Mouse (Mus musculus): ENCODE data around the gene Unc93b1. TPM values are rescaled to one million over a fixed set of nuclear protein-coding genes. Genes with fewer than 3 reads are reported as not detected.
A peak's percentile ranks its signal among the peaks of the same experiment; 100 is the strongest.

Unc93b1 gene
- polyA plus RNA-seq (2014; fragmentation: Nextera tagmentation; extraction: Ambion mirVana) = 13.3 and 14.8 TPM in 2 replicates

GRCm38 (mm10) chr19:3935032-3935895 lies at the start of gene Unc93b1:
Gene Unc93b1, plus strand, starts transcription at chr19:3935186.
- TF ChIP-seq CTCF (IDR thresholded peaks at IDR 0.05; ENCODE audit: low read depth) = no peak
- Histone ChIP-seq H3K36me3 (ENCODE audit: insufficient read depth) (no peaks in the 10 kb centered on the region), H3K9ac (peak within 1 kb of the TSS; percentile 58), H3K4me2 (peak within 1 kb of the TSS; percentile 94), H3K4me3 (ENCODE audit: low read depth, low read length) (peak within 1 kb of the TSS; percentile 50), H3K27ac (ENCODE audit: low read depth) (no peak within 1 kb of the TSS), H3K4me1 (ENCODE audit: insufficient read depth) (peaks cover 10% of the 10 kb centered on the region), H3K27me3 (ENCODE audit: insufficient read depth, low read length) (no peaks in the 10 kb centered on the region), H3K9me3 (ENCODE audit: low read depth, low read length) (no peaks in the 10 kb centered on the region)
- peak; percentile 82 for DNase-seq
- WGBS = 7% methylated on average over 41 of the region's 42 CpGs
- peak; percentile 93 for ATAC-seq (ENCODE audit: insufficient read depth)

GRCm38 (mm10) chr19:3889096-3889495 lies 45.9 kb upstream of the Unc93b1 start:
- 88% methylated on average over 5 of the region's 5 CpGs for WGBS
- H3K9me3 ChIP-seq (ENCODE audit: low read depth, low read length) = no peaks in the 10 kb centered on the region
- no peak for DNase-seq
- no peaks in the 10 kb centered on the region for H3K4me1 ChIP-seq (ENCODE audit: insufficient read depth)
- H3K4me3 ChIP-seq (ENCODE audit: low read depth, low read length) = no peak overlapping the region
- no peak for ATAC-seq (ENCODE audit: insufficient read depth)
- peaks cover 88% of the 10 kb centered on the region for H3K36me3 ChIP-seq (ENCODE audit: insufficient read depth)
- H3K9ac ChIP-seq = no peak overlapping the region
- H3K27me3 ChIP-seq (ENCODE audit: insufficient read depth, low read length) = no peaks in the 10 kb centered on the region
- H3K4me2 ChIP-seq = no peak overlapping the region
- H3K27ac ChIP-seq (ENCODE audit: low read depth) = no peak overlapping the region
- no peak for TF ChIP-seq CTCF (IDR thresholded peaks at IDR 0.05; ENCODE audit: low read depth)

GRCm38 (mm10) chr19:3890181-3890580 lies 44.8 kb upstream of the Unc93b1 start:
- no peak for TF ChIP-seq CTCF (IDR thresholded peaks at IDR 0.05; ENCODE audit: low read depth)
- Histone ChIP-seq H3K4me3 (ENCODE audit: low read depth, low read length) (no peak overlapping the region), H3K27ac (ENCODE audit: low read depth) (no peak overlapping the region), H3K36me3 (ENCODE audit: insufficient read depth) (peaks cover 89% of the 10 kb centered on the region), H3K4me2 (no peak overlapping the region), H3K9ac (no peak overlapping the region), H3K9me3 (ENCODE audit: low read depth, low read length) (no peaks in the 10 kb centered on the region), H3K27me3 (ENCODE audit: insufficient read depth, low read length) (no peaks in the 10 kb centered on the region), H3K4me1 (ENCODE audit: insufficient read depth) (no peaks in the 10 kb centered on the region)
- 76% methylated on average over 8 of the region's 8 CpGs for WGBS
- ATAC-seq (ENCODE audit: insufficient read depth) (no peak), DNase-seq (peak; percentile 64)

- Histone ChIP-seq H3K9ac (no peak overlapping the region), H3K36me3 (ENCODE audit: insufficient read depth) (peaks cover 89% of the 10 kb centered on the region), H3K4me3 (ENCODE audit: low read depth, low read length) (no peak overlapping the region), H3K4me1 (ENCODE audit: insufficient read depth) (no peaks in the 10 kb centered on the region), H3K9me3 (ENCODE audit: low read depth, low read length) (no peaks in the 10 kb centered on the region), H3K27ac (ENCODE audit: low read depth) (no peak overlapping the region; the same call in 1 of the 2 replicates), H3K4me2 (no peak overlapping the region), H3K27me3 (ENCODE audit: insufficient read depth, low read length) (no peaks in the 10 kb centered on the region)
- ATAC-seq (ENCODE audit: insufficient read depth) (no peak), DNase-seq (no peak)
- no peak for TF ChIP-seq CTCF (IDR thresholded peaks at IDR 0.05; ENCODE audit: low read depth)
- WGBS = 74% methylated on average over 4 of the region's 4 CpGs
Observed at GRCm38 (mm10) chr19:3893545-3894116, 41.4 kb upstream of the Unc93b1 start.

GRCm38 (mm10) chr19:3894294-3894693 lies 40.7 kb upstream of the Unc93b1 start:
- no peaks in the 10 kb centered on the region for H3K27me3 ChIP-seq (ENCODE audit: insufficient read depth, low read length)
- H3K9me3 ChIP-seq (ENCODE audit: low read depth, low read length) = no peaks in the 10 kb centered on the region
- H3K4me2 ChIP-seq = no peak overlapping the region
- peaks cover 82% of the 10 kb centered on the region for H3K36me3 ChIP-seq (ENCODE audit: insufficient read depth)
- 84% methylated on average over 2 of the region's 2 CpGs for WGBS
- no peaks in the 10 kb centered on the region for H3K4me1 ChIP-seq (ENCODE audit: insufficient read depth)
- H3K9ac ChIP-seq = no peak overlapping the region
- no peak overlapping the region for H3K27ac ChIP-seq (ENCODE audit: low read depth)
- ATAC-seq (ENCODE audit: insufficient read depth) = no peak
- no peak overlapping the region for H3K4me3 ChIP-seq (ENCODE audit: low read depth, low read length)
- TF ChIP-seq CTCF (IDR thresholded peaks at IDR 0.05; ENCODE audit: low read depth) = no peak
- no peak for DNase-seq

GRCm38 (mm10) chr19:3895171-3895631 lies 39.8 kb upstream of the Unc93b1 start:
- ATAC-seq (ENCODE audit: insufficient read depth) (no peak), DNase-seq (no peak)
- Histone ChIP-seq H3K27ac (ENCODE audit: low read depth) (no peak overlapping the region), H3K4me3 (ENCODE audit: low read depth, low read length) (no peak overlapping the region), H3K36me3 (ENCODE audit: insufficient read depth) (peaks cover 73% of the 10 kb centered on the region), H3K4me2 (no peak overlapping the region), H3K9me3 (ENCODE audit: low read depth, low read length) (no peaks in the 10 kb centered on the region), H3K4me1 (ENCODE audit: insufficient read depth) (no peaks in the 10 kb centered on the region), H3K9ac (no peak overlapping the region), H3K27me3 (ENCODE audit: insufficient read depth, low read length) (no peaks in the 10 kb centered on the region)
- 26% methylated on average over 3 of the region's 3 CpGs for WGBS
- TF ChIP-seq CTCF (IDR thresholded peaks at IDR 0.05; ENCODE audit: low read depth) = no peak

GRCm38 (mm10) chr19:3896208-3896607 lies 38.8 kb upstream of the Unc93b1 start:
- Histone ChIP-seq H3K4me2 (no peak overlapping the region), H3K27ac (ENCODE audit: low read depth) (no peak overlapping the region), H3K9ac (no peak overlapping the region), H3K9me3 (ENCODE audit: low read depth, low read length) (no peaks in the 10 kb centered on the region), H3K27me3 (ENCODE audit: insufficient read depth, low read length) (no peaks in the 10 kb centered on the region), H3K4me3 (ENCODE audit: low read depth, low read length) (no peak overlapping the region), H3K4me1 (ENCODE audit: insufficient read depth) (no peaks in the 10 kb centered on the region), H3K36me3 (ENCODE audit: insufficient read depth) (peaks cover 68% of the 10 kb centered on the region)
- ATAC-seq (ENCODE audit: insufficient read depth) (no peak), DNase-seq (no peak)
- 84% methylated on average over 10 of the region's 10 CpGs for WGBS
- TF ChIP-seq CTCF (IDR thresholded peaks at IDR 0.05; ENCODE audit: low read depth) = no peak
